Mouse (Mus musculus) liver, embryonic 11.5 days (tissue): ENCODE results near the gene Mrpl50. TPM values are rescaled to one million over a fixed set of nuclear protein-coding genes. Genes with fewer than 3 reads are reported as not detected.
A peak's percentile ranks its signal among the peaks of the same experiment; 100 is the strongest.
"Not testable (repeated sequence)": the region's sequence is repeated elsewhere in the genome, so short reads cannot be mapped to it uniquely, and the experiment has no call there.

Experiments used
- ATAC-seq: fragments of 200-750 bp; cut with Nextera tagmentation; replicated peaks from 2 replicates; pipeline ENCODE4 v1.8.0; 2017; ENCODE audit warnings: moderate number of reproducible peaks, mild to moderate bottlenecking, moderate TSS enrichment, moderate library complexity; ENCODE audit not compliant: low FRiP score
- DNase-seq: peaks from one replicate; pipeline ENCODE4 v3.0.0-alpha.2; 2017; ENCODE audit warnings: low spot score
- H3K27ac ChIP-seq: fragments of 300-500 bp; sonication (generic); 2 replicates; pipeline ENCODE4 v1.5.1; 2014; ENCODE audit warnings: mild to moderate bottlenecking, low read depth, low read length, control low read depth
- H3K27me3 ChIP-seq: fragments of 300-500 bp; sonication (generic); replicated peaks from 2 replicates; pipeline ENCODE4 v1.6.1; 2014; ENCODE audit warnings: low read length, mixed read lengths; ENCODE audit not compliant: control insufficient read depth, insufficient read depth
- H3K36me3 ChIP-seq: fragments of 300-500 bp; sonication (generic); 2 replicates; pipeline ENCODE4 v1.6.1; 2014; ENCODE audit warnings: mild to moderate bottlenecking, low read length, moderate library complexity, mixed read lengths; ENCODE audit not compliant: control insufficient read depth, insufficient read depth
- H3K4me1 ChIP-seq: fragments of 300-500 bp; sonication (generic); replicated peaks from 2 replicates; pipeline ENCODE4 v1.6.1; 2014; ENCODE audit warnings: low read length, mixed read lengths; ENCODE audit not compliant: control insufficient read depth, insufficient read depth
- H3K4me2 ChIP-seq: fragments of 300-500 bp; sonication (generic); 2 replicates; pipeline ENCODE4 v1.6.1; 2014; ENCODE audit warnings: mild to moderate bottlenecking, control low read depth, moderate library complexity
- H3K4me3 ChIP-seq: fragments of 300-500 bp; sonication (generic); 2 replicates; pipeline ENCODE4 v1.5.1; 2014; ENCODE audit warnings: low read depth, low read length, control low read depth
- H3K9ac ChIP-seq: fragments of 300-500 bp; sonication (generic); 2 replicates; pipeline ENCODE4 v1.6.1; 2014; ENCODE audit warnings: low read depth, low read length, control low read depth
- H3K9me3 ChIP-seq: fragments of 300-500 bp; sonication (generic); 2 replicates; pipeline ENCODE4 v1.6.1; 2016; ENCODE audit warnings: low read length, inconsistent platforms, mixed read lengths; ENCODE audit not compliant: control insufficient read depth
- WGBS: fragments of 180-500 bp; shearing (Covaris S2); extraction: QIAGEN DNeasy Blood & Tissue Kit; methylation state at CpG from one replicate; pipeline ENCODE4 v1.1.7; 2014; 5-methylcytosine and 5-hydroxymethylcytosine counted together
- polyA plus RNA-seq: library from polyadenylated mRNA; unstranded; fragments of >200 nt; fragmentation: Nextera tagmentation; extraction: Ambion mirVana; gene quantifications from 2 replicates; pipeline ENCODE4 v1.2.1, GENCODE M21; 2014

Gene Mrpl50
- polyA plus RNA-seq, 1 experiment from 2014 or later: 89.4 TPM

DNA sequence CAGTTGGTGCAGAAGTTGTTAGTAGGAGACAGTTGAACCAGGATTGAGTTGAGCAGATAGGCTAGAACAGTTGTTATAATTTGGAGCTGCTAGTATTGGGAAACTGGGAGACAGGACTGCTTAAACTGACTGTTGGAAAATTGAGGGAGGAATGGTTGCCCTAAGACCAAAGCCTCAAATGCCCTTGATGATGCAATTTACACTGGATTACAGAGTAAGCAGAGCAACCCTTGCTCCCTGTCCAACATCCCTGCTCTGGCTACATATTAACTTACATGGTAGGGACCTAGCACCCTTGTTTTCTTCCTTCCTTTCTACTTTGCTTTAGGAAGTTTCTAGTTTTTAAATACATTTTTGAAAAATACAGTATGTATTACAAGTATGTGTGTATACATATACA is 35.5 kb downstream of the Mrpl50 start:
- Histone ChIP-seq H3K9ac (no peak overlapping the region), H3K9me3 (no peaks in the 10 kb centered on the region), H3K36me3 (no peaks in the 10 kb centered on the region), H3K4me2 (no peak overlapping the region), H3K27me3 (no peaks in the 10 kb centered on the region), H3K4me3 (no peak overlapping the region), H3K27ac (peak overlapping the region; percentile 35; the same call in 1 of the 2 replicates), H3K4me1 (no peaks in the 10 kb centered on the region)
- DNase-seq (no peak), ATAC-seq (peak; percentile 75; the same call in 1 of the 2 replicates)

DNA sequence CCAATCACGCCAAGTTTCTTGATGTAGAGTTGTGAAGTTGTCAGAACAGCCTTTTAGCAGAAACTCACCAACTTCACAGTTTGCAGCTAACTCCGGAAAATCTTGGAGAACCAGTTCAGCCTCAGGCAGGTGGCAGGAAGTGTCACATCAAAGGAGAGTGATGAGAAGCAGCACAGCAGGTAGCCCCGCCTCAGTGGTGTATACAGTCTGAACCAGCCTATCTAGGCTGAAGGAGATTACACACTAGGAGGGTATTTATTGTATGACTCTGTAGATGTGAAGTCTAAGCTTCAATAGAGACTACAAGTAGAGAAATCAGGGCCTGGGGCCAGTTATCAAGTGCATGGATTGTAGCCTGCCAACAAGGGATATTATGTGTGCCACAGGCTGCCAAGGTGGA is 40.0 kb downstream of the Mrpl50 start:
- Histone ChIP-seq H3K4me2 (no peak overlapping the region; the same call in 1 of the 2 replicates), H3K27ac (no peak overlapping the region), H3K9ac (no peak overlapping the region), H3K9me3 (no peaks in the 10 kb centered on the region), H3K36me3 (no peaks in the 10 kb centered on the region), H3K4me3 (no peak overlapping the region), H3K4me1 (0 out of 2 replicates have a peak, but pooled peaks cover 2% of the 10 kb centered on the region), H3K27me3 (no peaks in the 10 kb centered on the region)
- ATAC-seq: no peak
- WGBS: 57% methylated on average over 3 of the region's 3 CpGs
- no peak for DNase-seq

DNA sequence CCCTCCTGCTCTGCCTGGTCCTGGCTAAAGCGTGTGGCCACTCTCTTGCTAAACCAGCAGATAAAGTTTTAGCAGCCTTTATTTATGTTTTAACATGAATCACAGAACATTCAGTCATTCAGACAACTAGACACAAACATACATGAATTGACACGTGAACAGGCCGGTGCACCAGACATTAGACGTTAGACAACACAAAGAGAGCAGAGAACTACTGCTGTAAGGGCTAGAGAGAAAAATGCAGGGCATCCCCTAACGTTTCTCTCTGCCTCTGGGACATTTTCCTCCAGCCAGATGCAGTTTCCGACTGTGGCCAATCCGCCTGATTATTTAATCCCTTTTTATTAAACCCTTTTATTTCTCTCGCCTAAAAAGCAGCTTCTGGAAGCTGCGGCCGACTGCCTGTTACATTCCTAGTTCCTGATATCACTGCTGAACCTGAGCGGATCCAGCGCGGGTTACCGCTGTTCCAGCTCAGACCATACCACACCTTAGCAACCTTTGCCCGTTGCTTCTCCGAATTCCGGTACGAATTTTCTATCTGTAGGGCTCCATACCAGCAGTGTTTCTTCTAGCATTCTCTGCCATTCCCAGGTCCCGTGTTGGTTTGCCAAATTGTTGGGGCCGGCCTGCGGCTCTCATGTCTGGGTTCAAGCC is 40.7 kb downstream of the Mrpl50 start:
- ATAC-seq: no peak
- H3K4me3 ChIP-seq: no peak overlapping the region
- no peak overlapping the region; the same call in 1 of the 2 replicates for H3K27ac ChIP-seq
- no peak for DNase-seq
- H3K4me2 ChIP-seq: peak overlapping the region; percentile 37
- no peak overlapping the region for H3K9ac ChIP-seq
- no peaks in the 10 kb centered on the region for H3K27me3 ChIP-seq
- H3K36me3 ChIP-seq: no peaks in the 10 kb centered on the region
- WGBS: 29% methylated on average over 21 of the region's 21 CpGs
- H3K9me3 ChIP-seq: no peaks in the 10 kb centered on the region
- H3K4me1 ChIP-seq: peaks cover 2% of the 10 kb centered on the region; the same call in 1 of the 2 replicates

DNA sequence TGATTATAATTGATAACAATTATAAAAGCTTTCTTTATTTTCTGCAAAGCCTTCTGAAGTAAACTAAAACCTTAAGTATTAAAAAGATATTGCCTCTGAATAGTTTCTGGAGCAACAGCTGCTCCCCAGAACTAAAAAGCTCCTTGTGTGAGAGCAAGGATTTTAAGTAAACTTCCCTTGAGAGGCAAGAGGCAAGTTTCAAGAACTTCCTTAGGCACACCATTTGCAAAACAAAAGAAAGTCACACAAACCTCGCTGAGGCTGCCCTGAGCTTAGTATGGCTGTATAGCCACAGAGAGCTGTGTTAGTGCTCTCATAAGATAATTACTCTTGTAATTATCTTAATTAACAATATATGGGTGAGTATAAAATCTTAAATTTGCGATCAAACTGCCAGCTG is 41.9 kb downstream of the Mrpl50 start:
- H3K4me3 ChIP-seq, H3K9me3 ChIP-seq, H3K36me3 ChIP-seq, ATAC-seq, H3K9ac ChIP-seq, DNase-seq, H3K27me3 ChIP-seq: not testable (repeated sequence)
- 36% methylated on average over 2 of the region's 2 CpGs for WGBS
- peaks cover 10% of the 10 kb centered on the region for H3K4me1 ChIP-seq
- 0 out of 2 replicates have a peak overlapping the region, but pooled peaks have one; percentile 38 for H3K27ac ChIP-seq
- H3K4me2 ChIP-seq: peak overlapping the region; percentile 65

DNA sequence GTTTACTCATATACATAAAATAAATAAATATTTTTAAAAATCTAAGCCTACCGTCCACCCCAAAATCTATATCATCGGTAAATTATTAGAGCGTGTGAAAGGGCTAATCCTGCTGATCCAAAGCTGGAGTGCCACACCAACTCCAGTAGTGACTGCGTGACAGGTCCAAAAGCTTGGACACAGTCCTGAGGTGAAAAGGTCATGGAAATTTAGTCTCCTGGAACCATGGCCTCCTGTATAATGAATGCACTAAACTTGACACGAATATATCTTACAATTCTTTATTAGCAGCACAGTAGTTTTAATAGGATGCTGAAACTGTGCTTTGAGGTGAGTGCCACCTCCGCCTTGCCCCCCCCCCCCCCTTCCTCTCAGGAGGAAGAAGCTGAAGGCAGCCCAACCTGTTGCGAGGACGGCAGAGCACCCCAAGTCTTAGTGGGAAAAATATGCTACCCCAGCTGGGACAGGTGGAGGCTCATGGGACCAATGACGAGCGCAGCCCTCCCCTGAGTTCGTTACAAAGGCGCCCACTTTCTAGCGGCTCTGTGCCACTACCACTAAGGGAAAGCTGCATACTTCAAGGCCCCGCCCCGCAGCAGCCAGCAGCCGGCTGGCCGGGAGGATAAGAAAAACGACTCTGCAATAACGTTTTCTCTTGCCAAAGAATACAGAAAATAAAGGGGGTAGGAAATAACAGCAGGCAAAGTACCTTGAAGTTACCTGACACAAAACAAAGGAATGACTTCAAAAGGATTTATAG is 42.6 kb downstream of the Mrpl50 start:
- Histone ChIP-seq H3K9me3 (no peaks in the 10 kb centered on the region), H3K36me3 (no peaks in the 10 kb centered on the region), H3K4me3 (peak overlapping the region; percentile 31; the same call in 1 of the 2 replicates), H3K9ac (peak overlapping the region; percentile 56), H3K4me1 (peaks cover 10% of the 10 kb centered on the region), H3K4me2 (peak overlapping the region; percentile 65), H3K27me3 (no peaks in the 10 kb centered on the region), H3K27ac (peak overlapping the region; percentile 65; the same call in 1 of the 2 replicates)
- ATAC-seq (peak; percentile 86), DNase-seq (peak; percentile 58)
- 20% methylated on average over 19 of the region's 19 CpGs for WGBS

DNA sequence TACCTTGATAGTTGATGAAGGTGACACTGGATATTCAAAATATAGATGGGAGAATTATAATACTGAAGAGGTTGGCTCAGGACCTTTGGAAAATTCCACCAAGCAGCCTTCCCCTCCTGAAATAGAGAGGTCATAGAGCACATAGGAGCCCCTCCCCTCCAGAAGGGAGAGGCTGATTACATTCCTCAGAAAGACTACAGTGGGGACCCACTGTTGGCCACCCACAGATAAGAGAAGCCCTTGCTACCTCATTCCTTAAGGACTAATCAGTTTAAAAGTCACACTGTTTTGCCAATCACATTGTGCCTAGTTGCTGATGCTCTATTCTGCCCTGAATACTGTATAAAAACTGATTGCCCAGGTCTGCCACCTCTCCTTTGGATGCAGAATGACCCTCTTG is 46.3 kb downstream of the Mrpl50 start:
- DNase-seq (no peak), ATAC-seq (peak; percentile 86)
- Histone ChIP-seq H3K9me3 (no peaks in the 10 kb centered on the region), H3K4me3 (no peak overlapping the region; the same call in 1 of the 2 replicates), H3K27me3 (no peaks in the 10 kb centered on the region), H3K9ac (no peak overlapping the region), H3K27ac (peak overlapping the region; percentile 62), H3K4me2 (peak overlapping the region; percentile 42), H3K36me3 (no peaks in the 10 kb centered on the region), H3K4me1 (peaks cover 8% of the 10 kb centered on the region)

DNA sequence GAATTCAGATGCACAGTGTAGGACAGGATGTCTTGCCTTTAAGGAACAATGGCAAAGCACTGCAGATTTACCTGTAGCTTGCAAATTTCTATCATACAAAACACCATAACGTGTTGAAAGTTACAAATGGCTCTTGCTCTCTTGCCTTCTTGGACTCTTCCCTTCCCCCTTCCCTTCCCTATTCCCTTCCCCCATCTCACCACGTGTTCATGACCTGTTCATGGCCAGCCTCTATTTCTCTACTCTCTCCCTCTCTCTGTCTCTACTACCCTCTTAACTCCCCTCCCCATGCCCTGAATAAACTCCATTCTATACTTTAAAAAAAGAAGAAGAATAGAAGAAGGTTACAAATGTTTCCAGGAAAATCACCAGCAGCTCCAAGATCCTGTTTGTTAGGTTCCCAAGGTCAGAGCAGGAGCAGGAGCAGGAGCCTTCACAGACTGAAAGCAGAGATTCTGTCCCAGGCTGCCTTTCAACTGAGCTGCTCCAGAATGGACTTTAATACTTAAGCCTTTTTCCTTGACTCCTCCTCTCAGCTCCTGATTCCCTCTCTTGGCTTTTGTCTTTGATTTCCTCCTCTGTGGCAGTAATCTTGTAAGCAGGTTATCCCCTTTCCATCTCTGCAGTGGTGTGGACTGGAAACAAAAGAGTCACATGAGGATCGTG is 47.3 kb downstream of the Mrpl50 start, which contains the start of gene Acnat1:
TSS of gene Acnat1 (minus strand) at position 478 of the 666 bp plus-strand sequence.
- Histone ChIP-seq H3K36me3 (no peaks in the 10 kb centered on the region), H3K4me1 (peaks cover 8% of the 10 kb centered on the region), H3K27me3 (no peaks in the 10 kb centered on the region), H3K9me3 (no peaks in the 10 kb centered on the region), H3K4me3 (no peak within 1 kb of the TSS), H3K4me2 (peak within 1 kb of the TSS; percentile 42), H3K9ac (no peak within 1 kb of the TSS), H3K27ac (no peak within 1 kb of the TSS)
- no peak for DNase-seq
- WGBS: 47% methylated on average over 3 of the region's 3 CpGs
- ATAC-seq: no peak

DNA sequence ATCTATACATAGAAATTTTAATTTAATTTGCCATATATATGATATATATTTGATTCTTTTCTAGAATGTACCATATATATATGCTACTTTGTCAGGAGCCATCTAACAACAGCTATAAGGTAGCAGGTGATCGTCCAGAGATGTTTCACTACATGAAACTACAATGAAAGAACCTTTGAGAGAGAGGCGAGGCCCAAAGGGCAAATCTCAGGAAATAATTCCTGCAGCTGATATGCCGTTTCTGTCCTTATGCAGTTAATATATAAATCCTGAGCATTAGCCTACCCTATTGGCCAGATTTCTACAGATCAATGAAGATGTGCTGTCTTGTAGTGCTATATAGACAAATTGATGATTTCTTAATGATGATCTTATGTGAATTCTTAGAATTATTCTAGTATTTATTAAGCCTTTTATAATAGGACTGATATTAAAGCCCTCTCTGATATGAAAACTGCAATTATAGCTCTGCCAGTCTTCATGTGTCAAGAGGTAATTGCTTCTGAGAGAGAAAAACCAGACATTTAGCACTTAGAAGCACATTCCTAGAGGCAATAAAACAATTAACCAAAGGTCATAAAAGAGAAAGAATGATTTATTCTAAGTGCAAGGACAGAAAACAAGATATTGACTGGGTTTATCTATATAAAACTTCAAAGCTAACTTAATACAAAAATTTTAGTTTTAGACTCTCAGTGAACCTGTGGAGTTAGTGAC is 51.3 kb downstream of the Mrpl50 start:
- no peak overlapping the region for H3K4me2 ChIP-seq
- no peaks in the 10 kb centered on the region for H3K27me3 ChIP-seq
- no peaks in the 10 kb centered on the region for H3K9me3 ChIP-seq
- H3K4me1 ChIP-seq: peaks cover 2% of the 10 kb centered on the region; the same call in 1 of the 2 replicates
- H3K27ac ChIP-seq: no peak overlapping the region
- no peak overlapping the region for H3K4me3 ChIP-seq
- no peaks in the 10 kb centered on the region for H3K36me3 ChIP-seq
- ATAC-seq (no peak), DNase-seq (no peak)
- WGBS: 82% methylated on average over 3 of the region's 3 CpGs
- H3K9ac ChIP-seq: no peak overlapping the region
